Mouse (Mus musculus) cerebellum, adult 2 months (tissue): ENCODE data around the gene Enpp7. TPM values are rescaled to one million over a fixed set of nuclear protein-coding genes. Genes with fewer than 3 reads are reported as not detected.

Source experiments
- DNase-seq, 2 experiments: peaks; one replicate each; pipeline ENCODE4 v3.0.0; 2021
- H3K27ac ChIP-seq: fragments of 200-500 bp; 2 replicates; pipeline ENCODE4 v1.5.1; 2012; ENCODE audit warnings: low read length, control low read depth, inconsistent platforms; ENCODE audit not compliant: insufficient read depth
- H3K27me3 ChIP-seq: fragments of 200-500 bp; 2 replicates; pipeline ENCODE4 v1.6.1; 2012; ENCODE audit warnings: inconsistent platforms, mild to moderate bottlenecking, low read length, moderate library complexity; ENCODE audit not compliant: control insufficient read depth, insufficient read depth
- H3K4me1 ChIP-seq: fragments of 200-500 bp; 2 replicates; pipeline ENCODE4 v1.6.1; 2011; ENCODE audit warnings: low read length; ENCODE audit not compliant: control insufficient read depth, insufficient read depth
- H3K4me3 ChIP-seq: fragments of 200-500 bp; replicated peaks from 2 replicates; pipeline ENCODE3; 2011; ENCODE audit warnings: mild to moderate bottlenecking, low read depth, low read length, control low read depth; ENCODE audit not compliant: insufficient read depth
- CTCF ChIP-seq: fragments of 200-500 bp; IDR thresholded peaks from 2 replicates; pipeline ENCODE4 v1.5.1; 2011; ENCODE audit warnings: low read depth, mild to moderate bottlenecking, control low read depth, low read length, moderate library complexity, borderline replicate concordance; ENCODE audit not compliant: insufficient read depth
- POLR2A ChIP-seq: fragments of 200-500 bp; IDR thresholded peaks from 2 replicates; pipeline ENCODE4 v1.6.1; 2011; ENCODE audit warnings: low read length, control low read depth, borderline replicate concordance; ENCODE audit not compliant: insufficient read depth
- WGBS: fragments of 180-500 bp; shearing (Covaris S2); methylation state at CpG from one replicate; pipeline ENCODE4 v1.1.7; 2018; 5-methylcytosine and 5-hydroxymethylcytosine counted together
- polyA plus RNA-seq: library from polyadenylated mRNA; depleted of rRNA; stranded (reverse); fragments of >200 nt; gene quantifications from 2 replicates; pipeline ENCODE4 v1.2.3, GENCODE M21; 2012

The Enpp7 gene
- polyA plus RNA-seq, 1 experiment, result not detected

- 15% methylated on average over 12 of the region's 12 CpGs for WGBS
- Histone ChIP-seq H3K4me3 (no peak overlapping the region), H3K4me1 (peaks cover 44% of the 10 kb centered on the region), H3K27ac (no peak overlapping the region; the same call in 1 of the 2 replicates), H3K27me3 (no peaks in the 10 kb centered on the region)
- no peak for TF ChIP-seq CTCF
- no peak for TF ChIP-seq POLR2A
- peak; percentile 42 for DNase-seq
Observed at GRCm38 (mm10) chr11:118975917-118976316, 12.1 kb upstream of the Enpp7 start.

GRCm38 (mm10) chr11:118980388-118980787 lies 7.6 kb upstream of the Enpp7 start:
- DNase-seq, result no peak
- 95% methylated on average over 2 of the region's 2 CpGs for whole genome bisulfite sequencing
- peaks cover 10% of the 10 kb centered on the region for H3K4me1 ChIP-seq
- TF ChIP-seq CTCF, result no peak
- TF ChIP-seq POLR2A, result no peak
- H3K27ac ChIP-seq, result no peak overlapping the region
- no peaks in the 10 kb centered on the region for H3K27me3 ChIP-seq
- no peak overlapping the region for H3K4me3 ChIP-seq

- no peak for TF ChIP-seq CTCF
- TF ChIP-seq POLR2A, result no peak
- H3K27me3 ChIP-seq, result no peaks in the 10 kb centered on the region
- WGBS, result 89% methylated on average over 18 of the region's 18 CpGs
Observed at GRCm38 (mm10) chr11:118981012-118981776, 6.8 kb upstream of the Enpp7 start.

GRCm38 (mm10) chr11:118982593-118983113 lies 5.3 kb upstream of the Enpp7 start:
- DNase-seq, result no peak
- WGBS, result 75% methylated on average over 12 of the region's 12 CpGs
- Histone ChIP-seq H3K4me1 (peaks cover 3% of the 10 kb centered on the region; the same call in 1 of the 2 replicates), H3K27ac (no peak overlapping the region), H3K27me3 (no peaks in the 10 kb centered on the region), H3K4me3 (no peak overlapping the region)
- no peak for TF ChIP-seq POLR2A
- TF ChIP-seq CTCF, result no peak

More at GRCm38 (mm10) chr11:118981012-118981776, 6.8 kb upstream of the Enpp7 start:
- H3K4me3 ChIP-seq, result no peak overlapping the region
- no peak overlapping the region for H3K27ac ChIP-seq
- H3K4me1 ChIP-seq, result peaks cover 3% of the 10 kb centered on the region
- DNase-seq, result no peak

- no peak for DNase-seq
- WGBS, result 74% methylated on average over 5 of the region's 5 CpGs
- H3K4me3 ChIP-seq, result no peak overlapping the region
- no peak overlapping the region for H3K27ac ChIP-seq
- H3K27me3 ChIP-seq, result no peaks in the 10 kb centered on the region
- TF ChIP-seq CTCF (no peak), POLR2A (no peak)
- H3K4me1 ChIP-seq, result peaks cover 3% of the 10 kb centered on the region; the same call in 1 of the 2 replicates
Observed at GRCm38 (mm10) chr11:118985571-118985970, 2.4 kb upstream of the Enpp7 start.

GRCm38 (mm10) chr11:118992781-118993180 lies 4.8 kb downstream of the Enpp7 start:
- WGBS, result 83% methylated on average over 3 of the region's 3 CpGs
- no peak overlapping the region for H3K4me3 ChIP-seq
- H3K27me3 ChIP-seq, result no peaks in the 10 kb centered on the region
- H3K27ac ChIP-seq, result no peak overlapping the region
- no peaks in the 10 kb centered on the region for H3K4me1 ChIP-seq
- DNase-seq, result no peak
- TF ChIP-seq POLR2A (no peak), CTCF (no peak)

- 48% methylated on average over 4 of the region's 4 CpGs for WGBS
- no peak overlapping the region for H3K4me3 ChIP-seq
- TF ChIP-seq CTCF (no peak), POLR2A (no peak)
Observed at GRCm38 (mm10) chr11:118995448-118995847, 7.5 kb downstream of the Enpp7 start.

GRCm38 (mm10) chr11:118997182-118997581 lies 9.2 kb downstream of the Enpp7 start:
- WGBS, result 65% methylated on average over 3 of the region's 3 CpGs
- Histone ChIP-seq H3K4me1 (peaks cover 8% of the 10 kb centered on the region), H3K27me3 (no peaks in the 10 kb centered on the region), H3K4me3 (no peak overlapping the region), H3K27ac (no peak overlapping the region)
- no peak for TF ChIP-seq POLR2A
- TF ChIP-seq CTCF, result no peak
- DNase-seq, result no peak

More at GRCm38 (mm10) chr11:118995448-118995847, 7.5 kb downstream of the Enpp7 start:
- Histone ChIP-seq H3K4me1 (peaks cover 8% of the 10 kb centered on the region), H3K27ac (no peak overlapping the region), H3K27me3 (no peaks in the 10 kb centered on the region)
- no peak for DNase-seq
